Mouse (Mus musculus) layer of hippocampus, postnatal 14 days (tissue): ENCODE data around the gene Cd84. TPM values are rescaled to one million over a fixed set of nuclear protein-coding genes. Genes with fewer than 3 reads are reported as not detected.

Experiments
- DNase-seq, 2 experiments: peaks; one replicate each; pipeline ENCODE4 v3.0.0; 2021 to 2022; ENCODE audit warnings: low spot score in 2 of 2, mixed read lengths in 1 of 2
- total RNA-seq, 2 experiments: library from RNA; stranded (reverse); gene quantifications; 2 replicates each; pipeline ENCODE4 v1.2.3; 2021

Gene Cd84
- total RNA-seq, 2 experiments from 2014 or later = 2.5 TPM

DNA sequence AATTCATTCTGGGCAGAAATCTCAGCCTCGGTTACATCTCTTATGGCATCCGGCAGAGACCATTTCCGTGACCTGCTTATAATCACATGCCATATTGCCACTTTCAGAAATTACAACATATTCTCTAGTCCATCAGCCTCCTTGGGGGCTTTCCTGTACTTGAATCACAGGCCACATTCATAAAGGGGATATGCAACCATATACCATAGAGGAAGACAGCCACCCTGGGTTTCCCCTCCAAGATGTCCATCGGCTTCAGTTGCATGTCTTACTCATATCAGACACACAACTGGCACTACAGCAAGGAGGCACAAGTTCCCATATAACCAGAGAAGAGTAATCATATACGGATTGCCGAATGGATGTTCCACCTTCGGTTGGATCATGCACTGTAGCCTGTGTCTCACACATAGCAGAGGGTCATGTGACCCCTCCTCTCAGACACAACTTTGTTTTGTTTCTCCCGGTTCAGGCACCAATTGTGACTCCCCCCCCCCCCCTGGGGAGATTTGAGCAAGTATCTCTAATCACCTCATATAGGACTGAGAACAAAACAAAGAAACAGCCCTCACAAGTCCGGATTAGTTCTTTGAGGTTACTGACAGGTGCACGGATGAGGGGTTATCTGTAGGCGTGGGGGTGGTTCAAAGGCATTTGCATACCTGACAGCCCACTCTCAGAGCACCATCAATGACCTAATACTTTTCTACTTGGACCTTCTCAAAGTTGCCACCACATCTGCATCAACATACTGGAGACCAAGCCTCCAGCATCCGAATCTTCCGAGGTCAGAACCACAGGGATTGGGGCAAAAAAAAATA is 76.4 kb downstream of the Cd84 start:
- DNase-seq = no peak

DNA sequence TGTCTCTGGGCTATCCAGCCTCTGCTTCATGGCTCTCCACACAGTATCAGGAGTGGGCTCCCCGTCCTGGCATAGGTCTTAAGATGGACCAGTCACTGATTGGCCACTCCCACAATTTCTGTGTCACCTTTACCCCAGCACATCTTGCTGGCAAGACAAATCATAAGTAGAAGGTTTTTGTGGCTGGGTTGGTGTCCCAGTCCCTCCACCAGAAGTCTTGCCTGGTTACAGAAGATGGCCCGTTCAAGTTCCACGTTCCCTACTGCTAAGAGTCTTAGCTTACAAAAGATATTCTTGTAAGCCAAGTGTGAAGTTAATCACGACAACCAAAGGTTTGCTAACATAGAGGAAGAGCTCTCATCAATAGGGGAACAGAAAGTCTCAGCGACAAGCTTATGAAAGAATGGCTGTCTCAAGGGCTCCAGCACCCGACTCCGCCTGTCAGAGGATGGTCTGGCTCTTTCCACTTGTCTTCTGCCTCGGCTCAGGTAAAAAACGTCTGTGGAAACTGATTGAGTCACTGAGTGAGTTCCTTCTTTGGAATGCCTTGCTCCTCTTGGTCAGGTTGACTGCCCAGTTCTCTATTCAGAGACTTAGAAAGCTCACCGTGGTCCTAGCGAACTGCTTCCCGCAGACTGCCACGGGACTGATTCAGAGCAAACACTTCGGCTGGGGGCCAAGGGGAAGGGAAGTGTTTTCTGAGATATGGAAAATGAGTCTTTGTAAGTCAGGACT is 78.0 kb downstream of the Cd84 start, which contains the start of gene Slamf6:
Gene Slamf6 (plus strand): TSS at position 211 of the 735 bp plus-strand sequence.
- DNase-seq = no peak

DNA sequence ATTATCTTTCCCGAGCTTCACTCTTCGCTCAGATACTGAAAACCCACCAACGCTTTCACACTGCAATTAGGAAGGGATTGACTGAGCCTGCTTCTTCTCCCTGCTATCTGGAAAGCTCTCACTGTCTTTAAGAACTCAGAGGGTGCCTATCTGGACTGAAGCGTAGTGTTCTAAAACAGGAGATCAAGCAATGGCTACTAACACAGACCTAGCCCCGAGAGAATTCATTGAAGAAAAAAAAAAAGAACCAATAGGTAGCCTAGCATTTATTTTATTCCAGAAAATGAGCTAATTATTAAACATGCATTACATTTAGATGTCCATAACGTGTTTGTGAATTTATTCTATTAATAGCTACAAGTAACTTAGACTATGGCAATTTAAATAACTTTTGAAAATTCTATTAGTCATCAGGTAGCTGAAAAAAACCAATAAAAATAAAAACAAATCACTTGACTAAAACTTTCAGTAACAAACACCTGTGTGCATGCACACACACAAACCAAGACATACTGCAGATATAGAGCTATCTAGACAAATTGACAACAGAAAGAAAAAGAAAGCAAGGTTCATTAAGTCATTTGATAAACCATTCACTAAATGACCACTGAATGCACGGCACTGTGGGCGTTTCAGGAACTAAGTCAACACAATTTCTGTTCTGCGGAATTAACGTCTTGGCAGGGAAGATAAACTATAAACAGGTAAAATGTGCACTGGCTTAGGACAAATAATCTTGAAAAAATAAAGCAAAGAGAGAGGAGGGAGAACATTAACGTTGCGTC is 78.8 kb downstream of the Cd84 start:
- no peak for DNase-seq

DNA sequence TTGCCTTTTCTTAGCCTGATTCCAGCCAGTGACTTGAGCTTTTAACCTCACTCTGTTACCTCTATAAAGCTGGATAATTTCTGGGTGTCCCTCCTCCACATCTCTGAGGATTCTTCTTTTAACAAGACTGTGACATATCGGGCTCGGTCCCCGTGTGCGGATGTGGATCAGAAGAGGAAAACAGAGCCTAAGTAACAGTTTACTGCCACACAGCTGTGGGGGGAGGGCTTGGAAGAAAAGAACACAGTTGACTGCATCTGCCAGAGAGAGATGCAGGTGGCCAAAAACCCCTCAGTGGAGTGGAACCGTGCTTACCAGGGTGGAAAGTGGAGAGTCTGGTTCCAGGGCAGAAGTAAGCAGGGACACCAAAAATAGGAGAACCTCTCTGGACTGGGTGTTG is 79.7 kb downstream of the Cd84 start:
- DNase-seq = no peak

DNA sequence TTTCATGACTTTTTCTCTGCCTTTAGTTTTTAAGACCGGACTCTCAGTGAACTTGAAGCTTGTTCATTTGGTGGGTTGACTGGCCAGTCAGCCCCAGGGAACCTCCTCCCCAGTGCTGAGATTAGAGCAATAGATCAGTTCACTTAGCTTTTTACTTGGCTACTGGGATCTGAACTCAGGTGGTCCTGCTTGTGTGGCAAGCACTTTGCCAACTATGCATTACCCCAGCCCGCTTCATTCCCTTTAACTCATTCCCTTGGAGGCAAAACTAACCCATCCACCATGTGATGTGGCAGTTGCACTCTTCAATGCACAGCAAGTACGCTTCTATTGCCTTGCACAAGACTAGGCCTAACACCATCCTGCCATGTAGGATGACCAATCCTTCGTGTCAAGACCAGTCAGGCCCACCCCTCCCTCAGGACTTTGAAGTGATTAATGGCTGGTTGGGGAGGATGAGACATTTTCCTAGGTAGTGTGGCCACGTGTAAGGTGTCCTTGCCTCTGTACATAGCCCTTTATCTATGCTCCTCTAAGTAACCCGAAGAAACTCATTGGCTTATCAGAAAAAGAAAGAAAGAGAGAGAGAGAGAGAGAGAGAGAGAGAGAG is 80.5 kb downstream of the Cd84 start:
- DNase-seq = no peak

DNA sequence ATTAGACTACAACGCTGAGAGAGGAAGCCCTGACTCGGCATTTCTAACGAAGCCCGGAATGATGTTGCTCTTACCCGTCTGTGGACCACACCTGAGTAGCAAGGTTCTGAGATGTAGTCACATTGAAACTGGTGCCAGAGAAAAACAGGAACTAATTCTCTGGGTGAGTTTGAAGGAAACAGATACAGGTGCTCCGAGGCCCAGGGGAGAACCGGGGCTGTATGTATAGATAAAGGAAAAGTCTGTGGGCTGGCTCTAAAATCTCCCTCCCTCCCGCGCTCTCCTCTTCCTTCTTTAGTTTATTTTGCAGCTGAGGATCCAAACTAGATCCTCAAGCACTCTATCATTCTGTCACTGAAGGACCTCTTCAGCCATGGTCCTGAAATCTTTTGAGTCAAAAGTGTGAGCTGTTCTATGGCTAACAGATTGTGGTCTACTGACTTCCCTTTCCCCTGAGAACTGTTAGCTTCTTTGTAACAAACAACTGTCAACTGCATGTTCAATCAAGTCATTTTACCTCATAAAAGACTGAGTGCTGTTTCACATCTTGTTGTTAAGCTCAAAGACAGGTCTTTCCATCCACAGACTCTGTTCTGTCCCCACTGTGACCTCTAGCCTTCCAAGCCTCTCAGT is 81.6 kb downstream of the Cd84 start:
- no peak for DNase-seq

DNA sequence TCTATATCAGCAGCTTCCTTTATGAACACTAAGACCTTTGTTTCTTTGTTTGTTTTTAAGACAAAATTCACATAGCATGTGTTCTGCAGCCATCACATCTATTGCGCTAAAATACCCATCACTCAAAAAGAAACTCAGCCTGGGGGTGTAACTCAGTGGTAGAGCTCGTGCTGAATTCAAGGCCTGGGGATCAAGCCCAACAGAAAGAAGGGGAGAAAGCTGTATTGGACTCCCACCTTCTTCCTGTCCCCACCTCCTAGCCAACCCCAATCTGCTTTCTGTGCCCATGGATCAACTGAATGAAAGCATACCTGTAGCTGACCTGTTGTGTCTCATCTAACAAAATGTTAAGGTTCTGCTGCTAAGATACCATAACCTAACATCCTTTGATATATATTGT is 82.1 kb downstream of the Cd84 start:
- no peak for DNase-seq

DNA sequence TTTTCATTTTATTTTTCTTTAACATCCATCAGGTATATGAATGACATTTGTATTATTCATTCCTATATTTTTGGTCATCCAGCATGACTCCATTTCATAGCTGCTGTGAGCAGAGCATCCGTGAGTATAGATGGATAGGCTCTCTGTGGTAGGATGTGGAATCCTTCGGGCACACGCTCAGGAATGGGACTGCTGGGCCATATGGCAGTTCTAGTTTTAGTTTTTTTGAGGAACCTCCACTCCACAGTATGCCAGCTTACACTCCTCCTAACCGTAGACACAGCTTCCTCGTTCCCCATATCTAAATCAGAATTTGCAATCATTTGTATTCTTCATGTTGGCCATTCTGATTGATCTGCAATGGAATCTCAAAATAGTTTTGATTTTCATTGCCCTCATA is 83.3 kb downstream of the Cd84 start:
- no peak for DNase-seq

DNA sequence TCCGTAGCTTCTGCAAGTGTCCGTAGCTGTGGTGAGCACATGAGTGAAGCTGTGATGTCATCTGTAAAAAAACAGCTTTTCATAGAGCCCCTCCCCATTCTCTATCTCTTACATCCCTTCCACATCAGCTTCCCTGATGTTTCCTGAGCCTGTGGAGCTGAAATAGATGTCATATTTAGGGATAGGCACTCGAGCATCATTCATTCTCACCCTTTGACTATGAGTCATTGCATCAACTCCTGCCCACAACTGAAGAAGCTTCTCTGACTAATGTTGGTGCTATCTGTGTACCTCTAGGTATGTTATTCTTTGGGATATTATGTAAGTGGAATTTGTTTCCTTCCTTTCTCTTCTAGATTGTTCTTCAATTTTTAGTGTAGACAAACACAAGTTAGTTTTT is 85.4 kb downstream of the Cd84 start:
- DNase-seq = no peak

DNA sequence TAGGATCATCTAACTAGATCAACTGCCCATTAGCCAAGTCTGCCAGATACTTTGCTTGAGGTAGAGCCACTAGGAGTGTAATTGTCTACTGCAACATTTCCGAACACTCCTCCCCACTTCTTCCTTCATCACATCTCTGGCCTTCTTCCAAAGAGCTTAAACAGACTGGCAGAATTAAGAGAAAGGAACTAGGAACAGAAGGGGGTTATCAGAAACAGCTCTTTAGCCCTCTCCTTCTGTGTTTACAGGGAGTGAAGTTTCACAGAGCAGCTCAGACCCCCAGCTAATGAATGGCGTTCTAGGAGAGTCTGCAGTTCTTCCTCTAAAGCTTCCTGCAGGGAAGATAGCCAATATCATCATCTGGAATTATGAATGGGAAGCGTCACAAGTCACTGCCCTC is 94.4 kb downstream of the Cd84 start:
- no peak for DNase-seq

DNA sequence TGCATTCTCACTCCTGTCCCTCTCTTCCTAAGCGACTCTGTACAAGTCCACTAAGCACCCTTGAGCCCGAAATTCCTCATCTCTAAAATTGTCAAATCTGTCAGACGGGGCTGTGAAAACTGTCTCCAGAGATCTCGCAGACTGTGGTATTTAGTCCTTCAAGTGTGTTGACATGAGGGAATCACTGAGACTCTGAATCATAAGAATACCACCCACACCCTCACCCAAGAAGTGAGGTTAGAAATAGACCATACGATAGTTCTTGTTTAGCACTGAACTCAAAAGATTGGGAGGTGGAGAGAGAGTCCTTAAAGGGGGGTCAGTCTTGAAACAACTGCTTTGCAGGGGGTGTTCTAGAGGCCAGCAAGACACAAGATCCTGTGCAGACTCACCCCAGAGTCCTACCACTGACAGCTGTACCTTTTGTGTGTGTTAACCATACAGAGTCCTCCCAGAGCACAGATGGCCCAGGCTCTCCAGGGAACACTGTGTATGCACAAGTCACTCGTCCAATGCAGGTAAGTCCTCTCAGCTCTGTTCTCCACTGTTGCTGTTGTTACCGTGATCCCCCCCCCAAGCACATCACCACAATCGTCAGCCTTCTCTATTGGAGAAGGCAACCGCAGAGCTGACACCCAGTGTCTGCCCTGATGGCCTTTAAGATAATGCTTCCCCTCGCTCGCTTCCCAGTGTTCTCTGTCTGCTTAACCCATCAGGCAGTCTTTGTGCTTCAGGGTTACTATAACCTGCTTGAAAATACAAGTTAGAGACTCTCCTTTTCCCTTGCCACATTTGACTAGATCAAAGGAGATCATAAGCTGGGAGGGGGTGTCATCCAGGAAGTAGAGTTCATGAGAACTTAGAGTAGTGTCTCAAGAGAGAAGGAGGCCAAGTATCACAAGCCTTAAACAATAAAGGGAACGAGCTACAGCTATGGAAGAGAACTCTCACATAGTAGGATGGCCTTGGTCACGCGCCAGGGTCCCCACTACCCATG is 99.8 kb downstream of the Cd84 start:
- no peak for DNase-seq

Other genes starting within 250 kb of the Cd84 start
- gene Ly9, start 232.3 kb upstream of the Cd84 start, total RNA-seq = not detected
- gene Slamf7, start 186.7 kb upstream of the Cd84 start, total RNA-seq = not detected
- gene Cd48, start 157.7 kb upstream of the Cd84 start, total RNA-seq = not detected
- gene Slamf1, start 72.6 kb upstream of the Cd84 start, total RNA-seq = under 1 TPM in 1 of 2 experiments, not detected in 1; 0.31 TPM
- gene Gm10521, start 56.0 kb downstream of the Cd84 start, total RNA-seq = under 1 TPM in 1 of 2 experiments, not detected in 1; 0.19 TPM
- gene Slamf6, start 77.8 kb downstream of the Cd84 start, total RNA-seq = not detected
- gene Vangl2, start 188.7 kb downstream of the Cd84 start, total RNA-seq = 10 to 100 TPM; 21.9 to 22.4 TPM
- under 1 TPM; 0.85 to 0.91 TPM for gene Nhlh1, start 217.9 kb downstream of the Cd84 start, total RNA-seq
- 100 to 1,000 TPM; 152 TPM for gene Copa, start 242.8 kb downstream of the Cd84 start, total RNA-seq
- 10 to 100 TPM; 71.4 to 73.2 TPM for gene Ncstn, start 243.1 kb downstream of the Cd84 start, total RNA-seq